Mouse (Mus musculus) monocyte, adult 5-6 weeks (primary cell): ENCODE measurements at regions not wholly inside any gene's neighbourhood (a gene's known extent, or its start where the extent isn't known, plus 50 kb on each side); places are given as distances from the start of the nearest gene placed in this dataset.

ENCODE experiments used
- ATAC-seq: fragments of 153-309, 156-312 bp; replicated peaks from 2 replicates; pipeline ENCODE4 v1.8.0; 2017; ENCODE audit warnings: mild to moderate bottlenecking; ENCODE audit not compliant: low TSS enrichment, insufficient number of reproducible peaks, severe bottlenecking, poor library complexity, low FRiP score

DNA sequence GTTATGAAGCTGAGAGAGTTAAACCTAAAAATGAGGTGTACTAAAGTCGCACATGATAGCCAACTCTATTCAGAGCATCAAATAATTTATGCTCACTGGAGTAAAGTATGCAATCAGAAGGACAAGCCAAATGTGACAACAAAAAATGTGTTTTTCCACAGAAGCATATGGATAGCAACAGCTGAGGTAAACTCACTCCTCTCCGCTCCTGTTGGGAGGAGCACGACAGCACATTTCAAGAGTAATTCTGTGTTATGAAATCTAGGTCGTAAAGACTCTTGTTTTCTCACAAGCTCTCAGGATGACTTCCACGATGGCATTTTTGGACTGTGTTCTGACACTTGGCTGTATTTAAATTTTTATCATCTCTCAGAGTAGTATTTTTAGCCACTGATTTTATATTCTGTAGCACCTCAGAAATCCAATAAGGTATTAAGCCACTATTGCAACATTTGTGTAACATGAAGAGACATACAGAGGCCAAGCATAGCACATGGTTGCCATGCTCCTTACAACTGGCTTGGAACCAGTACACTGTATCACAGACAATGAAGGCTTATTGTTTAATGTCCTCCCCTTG is 70.3 kb upstream of the Mbnl1 start:
- ATAC-seq, result no peak

DNA sequence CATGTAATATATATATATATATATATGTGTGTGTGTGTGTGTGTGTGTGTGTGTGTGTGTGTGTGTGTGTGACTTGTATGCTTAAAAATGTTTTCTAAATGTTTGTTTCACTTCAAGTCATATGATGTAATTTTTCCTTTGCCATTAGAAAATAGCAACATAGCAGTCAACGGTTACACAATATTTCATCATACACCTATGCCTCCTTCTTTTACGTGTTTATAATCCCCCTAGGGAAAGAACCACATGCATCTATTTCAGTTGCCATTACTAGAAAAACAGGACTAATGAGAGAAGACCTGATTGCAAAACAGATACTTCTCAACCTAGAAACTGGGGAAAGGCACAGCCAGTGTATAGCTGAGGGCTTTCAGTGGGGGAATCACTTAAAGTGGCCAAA is 65.2 kb upstream of the Mbnl1 start:
- ATAC-seq, result no peak

DNA sequence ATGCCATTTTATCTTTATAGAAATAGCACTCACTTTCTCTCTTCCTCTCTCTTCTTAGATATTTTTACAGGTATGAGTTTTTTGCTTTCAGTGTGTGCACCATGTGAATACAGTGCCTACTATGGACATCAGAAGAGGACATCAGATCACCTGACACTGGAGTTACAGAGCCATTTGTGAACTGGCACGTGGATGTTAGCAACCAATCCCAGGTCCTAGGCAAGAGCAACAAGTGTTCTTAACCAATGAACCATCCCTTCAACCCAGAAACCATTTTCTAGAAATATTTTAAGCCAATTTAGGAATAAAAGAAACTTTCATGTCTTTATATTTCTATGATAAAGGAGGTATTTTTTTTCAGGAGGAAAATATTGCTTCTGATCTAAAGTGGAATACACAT is 64.7 kb upstream of the Mbnl1 start:
- ATAC-seq, result no peak; the same call in 1 of the 2 replicates

DNA sequence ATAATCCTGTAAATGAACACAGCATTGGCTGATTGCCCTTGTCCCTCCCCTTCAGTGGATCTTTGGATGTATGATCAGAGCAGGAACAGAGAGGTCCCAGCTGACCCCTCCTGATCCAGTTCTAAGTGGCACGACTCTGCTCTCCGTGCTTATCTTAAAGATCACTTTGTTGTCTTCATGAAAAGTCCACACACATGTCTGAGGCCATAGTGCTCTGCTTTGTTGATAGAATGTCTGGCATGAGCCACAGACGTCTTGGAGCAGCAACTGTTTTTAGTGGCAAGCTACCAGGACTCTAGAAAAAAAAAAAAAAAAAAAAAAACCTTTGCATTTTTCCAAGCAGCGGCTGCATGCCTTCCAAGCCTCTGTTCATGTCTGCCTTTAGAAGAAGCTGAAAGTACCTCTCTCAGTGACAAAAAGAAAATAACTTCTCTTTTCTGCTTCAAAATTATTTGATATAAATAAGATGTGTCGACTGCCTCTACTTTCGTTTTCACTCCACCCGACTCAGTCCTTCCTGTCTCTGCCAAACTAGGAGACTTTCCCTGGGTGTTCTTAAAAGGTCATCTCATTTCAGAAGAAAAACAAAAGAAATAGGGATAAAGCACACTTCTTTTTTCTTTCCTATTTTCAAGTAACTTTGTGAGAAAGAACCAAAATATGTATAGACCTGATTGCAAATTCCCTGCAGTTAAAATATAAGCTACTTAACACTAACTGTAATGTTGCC is 63.9 kb upstream of the Mbnl1 start:
- 0 out of 2 replicates have a peak, but pooled peaks have one; percentile 24 for ATAC-seq

DNA sequence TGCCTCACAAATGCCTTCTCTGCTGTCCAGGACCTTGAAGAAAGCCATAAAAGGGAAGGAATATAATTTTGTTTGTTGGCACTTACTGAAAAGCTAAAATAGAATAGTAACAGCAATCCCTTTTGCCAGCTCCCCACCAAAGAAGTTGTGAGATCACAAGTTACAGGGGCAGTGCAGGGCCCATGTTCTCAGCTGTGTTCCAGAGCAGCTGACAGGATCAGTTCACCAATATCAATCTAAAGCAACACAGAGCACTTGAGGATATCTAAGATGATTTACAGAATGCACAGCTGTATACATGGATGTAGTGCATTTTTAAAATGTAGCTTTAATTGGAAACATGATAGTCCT is 63.4 kb upstream of the Mbnl1 start:
- no peak for ATAC-seq

DNA sequence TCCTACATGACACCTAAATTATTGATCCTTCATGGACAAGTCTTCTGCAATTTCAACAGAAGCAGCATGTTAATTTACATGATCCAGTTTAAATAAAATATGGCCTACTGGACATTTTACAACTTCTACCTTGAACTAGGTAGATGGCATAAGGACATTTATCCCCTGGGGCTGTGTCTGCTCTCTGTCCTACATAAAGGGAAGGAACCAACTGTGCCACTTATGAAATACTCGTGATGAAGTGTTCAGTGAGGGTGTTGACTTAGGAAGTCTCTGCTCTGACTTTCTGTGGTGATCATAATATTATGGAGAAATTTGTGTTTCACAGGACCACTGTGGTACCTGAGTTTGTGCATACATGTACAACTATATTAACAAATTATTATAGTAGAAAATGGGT is 60.9 kb upstream of the Mbnl1 start:
- no peak for ATAC-seq

DNA sequence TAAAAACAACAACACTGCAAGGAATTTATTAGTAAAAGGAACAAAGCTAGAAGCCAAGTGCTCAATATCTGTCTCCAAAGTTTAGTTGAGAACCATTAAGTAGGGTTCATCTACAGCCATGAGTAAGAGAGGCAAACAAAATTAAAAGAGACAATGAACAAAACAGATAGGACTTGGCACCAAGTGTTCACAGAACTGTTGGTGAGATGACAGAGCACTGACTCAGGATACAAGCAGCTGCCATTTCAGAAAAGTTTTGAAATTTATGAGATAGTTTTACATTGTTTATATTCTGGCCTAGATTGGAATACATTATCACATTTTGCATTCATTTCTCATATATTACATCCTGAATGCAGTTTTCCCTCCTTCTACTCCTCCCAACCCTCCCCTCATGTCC is 60.4 kb upstream of the Mbnl1 start:
- no peak for ATAC-seq

DNA sequence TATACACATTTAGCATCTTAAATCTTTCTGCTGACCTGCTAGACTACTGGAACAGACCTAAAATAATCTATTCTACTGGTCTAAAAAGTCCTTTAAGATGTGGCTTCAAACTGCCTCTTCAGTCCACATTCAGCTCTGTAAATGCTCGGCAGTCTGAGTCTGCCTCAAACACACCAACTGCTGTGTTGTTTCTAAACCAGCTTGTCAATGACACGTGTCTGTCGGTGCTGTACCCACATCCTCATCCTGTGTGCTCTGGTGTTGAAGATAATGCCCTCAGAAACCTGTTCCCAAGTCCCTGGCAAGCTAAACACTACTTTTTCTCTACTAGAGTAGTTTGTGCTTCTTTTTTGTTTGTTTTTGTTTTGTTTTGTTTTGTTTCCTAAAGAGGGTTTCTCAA is 58.9 kb upstream of the Mbnl1 start:
- ATAC-seq, result peak; percentile 80

DNA sequence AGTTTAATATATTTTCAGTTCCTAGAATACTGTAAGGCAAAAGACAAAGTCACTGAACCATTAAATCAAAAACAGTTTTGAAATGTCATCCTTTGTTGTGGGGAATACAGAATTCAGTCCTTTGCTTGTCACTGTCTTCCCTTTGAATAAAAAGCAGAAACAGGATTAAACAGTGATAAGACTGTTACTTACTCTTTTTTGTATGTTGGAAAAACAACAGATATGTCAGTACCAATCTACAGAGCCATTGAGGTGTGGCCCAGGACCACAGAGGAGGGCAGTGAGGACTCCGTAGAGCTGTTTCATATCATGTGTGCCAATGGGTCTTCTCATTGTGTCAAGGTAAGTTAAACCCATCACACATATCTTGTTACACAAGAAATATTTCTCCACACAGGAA is 55.6 kb upstream of the Mbnl1 start:
- no peak for ATAC-seq

DNA sequence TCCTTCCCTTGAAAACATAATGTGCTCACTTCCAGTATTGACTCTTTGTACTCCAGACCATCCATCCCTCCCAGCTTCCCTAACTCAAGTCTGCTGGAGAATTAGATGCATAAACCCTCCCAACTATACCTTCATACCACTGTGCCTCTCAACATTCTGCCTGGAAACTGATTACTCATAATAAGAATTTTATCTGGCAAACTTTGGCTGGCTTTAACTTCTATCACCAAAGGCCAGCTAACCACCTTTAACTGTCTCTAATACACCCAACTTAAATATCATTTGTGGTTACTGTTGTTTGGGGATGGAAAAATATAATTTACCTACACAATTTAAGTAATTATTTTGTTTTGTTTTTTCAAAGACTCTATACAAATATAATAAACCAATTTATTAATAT is 54.0 kb upstream of the Mbnl1 start:
- no peak for ATAC-seq

DNA sequence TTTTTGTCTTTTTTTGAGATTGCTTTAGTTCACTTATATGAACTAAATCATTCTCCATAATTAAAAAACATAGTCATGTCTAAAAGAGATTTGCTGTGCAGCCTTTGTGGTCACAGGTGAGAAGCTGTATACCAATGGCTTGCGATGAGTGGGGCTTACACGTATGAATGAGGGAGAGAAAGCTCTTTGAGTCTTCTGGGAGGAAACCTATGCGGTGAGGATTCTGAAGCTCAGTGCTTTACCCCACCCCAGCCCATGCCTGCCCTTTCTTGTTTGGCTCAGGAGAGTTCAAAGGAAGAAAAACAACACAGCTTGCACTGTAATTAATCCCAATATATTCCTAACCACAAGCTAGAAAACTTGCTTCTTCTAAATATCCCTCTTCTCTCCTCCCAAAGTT is 53.4 kb upstream of the Mbnl1 start:
- ATAC-seq, result no peak
